Mouse (Mus musculus): ENCODE results near the gene Svep1.

GRCm38 (mm10) chr4:58054441-58054840, 152.2 kb downstream of the Svep1 start:
- TF ChIP-seq EP300 (IDR thresholded peaks at IDR 0.05; ENCODE audit: low read depth) (no peak), CTCF (IDR thresholded peaks at IDR 0.05; ENCODE audit: low read depth) (no peak)
